Mouse (Mus musculus): ENCODE measurements around the gene Mapk9. TPM values are rescaled to one million over a fixed set of nuclear protein-coding genes. Genes with fewer than 3 reads are reported as not detected.

The Mapk9 gene
- polyA plus RNA-seq, 1 experiment from 2014 or later = 47.2 TPM

DNA sequence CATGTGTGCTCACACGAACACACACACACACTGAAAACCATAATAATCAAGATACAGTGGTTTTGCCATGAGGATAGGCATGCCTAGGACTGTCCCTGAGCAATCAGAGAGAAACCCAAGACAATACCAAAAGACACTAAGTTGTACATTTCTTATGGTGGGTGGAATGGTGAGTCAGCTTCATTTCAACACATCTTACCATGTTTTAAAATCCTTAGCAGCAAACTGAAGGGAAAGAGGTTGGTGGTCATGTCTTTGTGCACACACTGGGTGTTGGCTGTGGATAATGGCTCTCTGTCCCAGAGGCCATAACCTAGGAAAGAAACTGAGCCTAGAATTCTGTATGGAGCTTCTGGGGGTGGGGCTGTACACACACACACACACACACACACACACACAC is 87.3 kb downstream of the Mapk9 start:
- no peak overlapping the region for H3K4me2 ChIP-seq (replicated peaks)
- H3K36me3 ChIP-seq = no peaks in the 10 kb centered on the region
- no peak for ATAC-seq (replicated peaks)
- no peaks in the 10 kb centered on the region for H3K9me3 ChIP-seq
- no peak overlapping the region for H3K9ac ChIP-seq (replicated peaks)
- H3K27me3 ChIP-seq = no peaks in the 10 kb centered on the region
- 93% methylated on average over 1 of the region's 1 CpGs for WGBS
- H3K4me1 ChIP-seq = peaks cover 20% of the 10 kb centered on the region
- H3K27ac ChIP-seq (replicated peaks) = no peak overlapping the region
- H3K4me3 ChIP-seq = no peak overlapping the region

DNA sequence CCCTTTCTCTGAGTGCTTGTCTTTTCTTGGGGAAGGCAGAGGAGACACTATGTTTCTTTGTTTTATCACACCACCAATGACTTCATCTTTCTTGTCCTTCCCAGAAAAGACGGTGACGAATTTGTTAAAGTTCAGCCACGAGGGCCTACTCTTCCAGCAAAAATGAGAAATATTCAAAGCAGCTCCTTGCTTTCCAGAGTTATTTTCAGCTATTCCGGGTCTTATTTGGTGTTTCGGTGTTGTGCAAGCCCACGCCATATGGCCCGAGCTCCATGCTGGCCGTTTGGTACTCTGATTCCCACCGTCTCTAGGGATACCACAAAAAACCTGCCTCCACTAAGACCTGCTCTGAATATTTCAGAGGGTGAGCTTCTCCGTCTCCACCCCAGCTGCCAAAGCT is 87.8 kb downstream of the Mapk9 start:
- 44% methylated on average over 10 of the region's 10 CpGs for WGBS
- H3K9ac ChIP-seq (replicated peaks) = no peak overlapping the region
- no peak overlapping the region for H3K27ac ChIP-seq (replicated peaks)

More for the DNA sequence above, 87.8 kb downstream of the Mapk9 start:
- ATAC-seq (replicated peaks) = no peak
- H3K4me3 ChIP-seq = no peak overlapping the region
- peaks cover 23% of the 10 kb centered on the region for H3K4me1 ChIP-seq
- H3K4me2 ChIP-seq (replicated peaks) = no peak overlapping the region
- no peaks in the 10 kb centered on the region for H3K27me3 ChIP-seq
- H3K9me3 ChIP-seq = no peaks in the 10 kb centered on the region
- no peaks in the 10 kb centered on the region for H3K36me3 ChIP-seq

Small RNA genes within 50 kb of the gene (microRNA-seq; reads per million reads assigned to microRNA genes)
- not detected for gene Gm23492

Other genes starting within 250 kb of the Mapk9 start
- gene Flt4, start 237.5 kb upstream of the Mapk9 start, polyA plus RNA-seq (2015; fragmentation: Nextera tagmentation; extraction: Ambion mirVana) = 1.4 TPM in 2 replicates
- gene Scgb3a1, start 183.1 kb upstream of the Mapk9 start, polyA plus RNA-seq (2015; fragmentation: Nextera tagmentation; extraction: Ambion mirVana) = not detected in 2 replicates
- gene Cnot6, start 134.0 kb upstream of the Mapk9 start, polyA plus RNA-seq (2015; fragmentation: Nextera tagmentation; extraction: Ambion mirVana) = 69.9 and 78.7 TPM in 2 replicates
- gene Gfpt2, start 52.6 kb upstream of the Mapk9 start, polyA plus RNA-seq (2015; fragmentation: Nextera tagmentation; extraction: Ambion mirVana) = 9.3 and 11.1 TPM in 2 replicates
- gene Rasgef1c, start 55.1 kb downstream of the Mapk9 start, polyA plus RNA-seq (2015; fragmentation: Nextera tagmentation; extraction: Ambion mirVana) = 11.8 and 14.8 TPM in 2 replicates
- gene Rnf130, start 178.6 kb downstream of the Mapk9 start, polyA plus RNA-seq (2015; fragmentation: Nextera tagmentation; extraction: Ambion mirVana) = 75.8 and 78.0 TPM in 2 replicates